Mouse (Mus musculus): ENCODE measurements around the gene 1700061G19Rik. TPM values are rescaled to one million over a fixed set of nuclear protein-coding genes. Genes with fewer than 3 reads are reported as not detected.

1700061G19Rik gene
- total RNA-seq, 1 experiment = 17.3 TPM

GRCm38 (mm10) chr17:56876981-56877380, 1.7 kb downstream of the 1700061G19Rik start:
- in situ Hi-C loops (cut with MboI; ENCODE audit: low sequenced_read_pairs in 2 of 2, unreplicated experiment in 2 of 2) = no loop called here

GRCm38 (mm10) chr17:56877426-56877825, 2.1 kb downstream of the 1700061G19Rik start:
- Histone ChIP-seq H3K4me3 (ENCODE audit: insufficient read depth in 1 of 2, low read depth in 1 of 2, low read length in 2 of 2, poor library complexity in 1 of 2, severe bottlenecking in 1 of 2) (peak overlapping the region in 1 of 2 experiments; percentile 53; a peak in 2 of 4 replicates), H3K9ac (ENCODE audit: insufficient read depth, low read depth, low read length, poor library complexity, severe bottlenecking) (peak overlapping the region; percentile 73), H3K36me3 (ENCODE audit: control insufficient read depth, insufficient read depth, low read length, poor library complexity, severe bottlenecking) (no peaks in the 10 kb centered on the region), H3K4me1 (ENCODE audit: control insufficient read depth in 2 of 2, insufficient read depth in 2 of 2, low read length in 2 of 2, poor library complexity in 1 of 2) (peaks cover 10 to 25% of the 10 kb centered on the region in 2 experiments; a peak in 3 of 4 replicates), H3K9me3 (ENCODE audit: control insufficient read depth, insufficient read depth, low read depth, low read length) (no peaks in the 10 kb centered on the region), H3K27ac (ENCODE audit: insufficient read depth, low read depth, low read length, poor library complexity, severe bottlenecking) (peak overlapping the region; percentile 82)
- DNase-seq (ENCODE audit: low read depth, low spot score) = no peak
- in situ Hi-C loops (cut with MboI; ENCODE audit: low sequenced_read_pairs in 2 of 2, unreplicated experiment in 2 of 2) = no loop called here
- peak; percentile 40; the same call in 1 of the 2 replicates for TF ChIP-seq HCFC1 (IDR thresholded peaks at IDR 0.05; ENCODE audit: borderline replicate concordance, insufficient read depth, low read length)
- TF ChIP-seq MAFK (IDR thresholded peaks at IDR 0.05; ENCODE audit: insufficient read depth, low read depth, low read length) = no peak
- TF ChIP-seq ZNF384 (IDR thresholded peaks at IDR 0.05; ENCODE audit: low read depth, low read length) = no peak

More at GRCm38 (mm10) chr17:56876981-56877380, 1.7 kb downstream of the 1700061G19Rik start:
- Histone ChIP-seq H3K27ac (ENCODE audit: insufficient read depth, low read depth, low read length, poor library complexity, severe bottlenecking) (peak overlapping the region; percentile 82), H3K36me3 (ENCODE audit: control insufficient read depth, insufficient read depth, low read length, poor library complexity, severe bottlenecking) (no peaks in the 10 kb centered on the region), H3K9ac (ENCODE audit: insufficient read depth, low read depth, low read length, poor library complexity, severe bottlenecking) (peak overlapping the region; percentile 73), H3K4me3 (ENCODE audit: insufficient read depth in 1 of 2, low read depth in 1 of 2, low read length in 2 of 2, poor library complexity in 1 of 2, severe bottlenecking in 1 of 2) (peak overlapping the region in 1 of 2 experiments; percentile 53; a peak in 2 of 4 replicates), H3K4me1 (ENCODE audit: control insufficient read depth in 2 of 2, insufficient read depth in 2 of 2, low read length in 2 of 2, poor library complexity in 1 of 2) (peaks cover 10 to 28% of the 10 kb centered on the region in 2 experiments; a peak in 3 of 4 replicates), H3K9me3 (ENCODE audit: control insufficient read depth, insufficient read depth, low read depth, low read length) (no peaks in the 10 kb centered on the region)
- TF ChIP-seq CHD2 (IDR thresholded peaks at IDR 0.05; ENCODE audit: low read depth, low read length) = no peak
- TF ChIP-seq MAFK (IDR thresholded peaks at IDR 0.05; ENCODE audit: insufficient read depth, low read depth, low read length) = peak; percentile 66; the same call in 1 of the 2 replicates
- DNase-seq (ENCODE audit: low read depth, low spot score) = no peak

- peaks cover 11% of the 10 kb centered on the region for H3K36me3 ChIP-seq (ENCODE audit: control insufficient read depth, insufficient read depth, low read length, poor library complexity, severe bottlenecking)
- peak overlapping the region; percentile 38 to 60 for H3K4me3 ChIP-seq (ENCODE audit: insufficient read depth in 1 of 2, low read depth in 1 of 2, low read length in 2 of 2, poor library complexity in 1 of 2, severe bottlenecking in 1 of 2)
- peak overlapping the region; percentile 67; the same call in 1 of the 2 replicates for H3K9ac ChIP-seq (ENCODE audit: insufficient read depth, low read depth, low read length, poor library complexity, severe bottlenecking)
- no peaks in the 10 kb centered on the region for H3K9me3 ChIP-seq (ENCODE audit: control insufficient read depth, insufficient read depth, low read depth, low read length)
- peak; percentile 63 for DNase-seq (ENCODE audit: low read depth, low spot score)
- H3K4me1 ChIP-seq (ENCODE audit: control insufficient read depth in 2 of 2, insufficient read depth in 2 of 2, low read length in 2 of 2, poor library complexity in 1 of 2) = peaks cover 4 to 21% of the 10 kb centered on the region in 2 experiments
- TF ChIP-seq MAFK (IDR thresholded peaks at IDR 0.05; ENCODE audit: insufficient read depth, low read depth, low read length) = no peak
- TF ChIP-seq HCFC1 (IDR thresholded peaks at IDR 0.05; ENCODE audit: borderline replicate concordance, insufficient read depth, low read length) = no peak
- in situ Hi-C loops (cut with MboI; ENCODE audit: low sequenced_read_pairs in 2 of 2, unreplicated experiment in 2 of 2) = no loop called here
- H3K27ac ChIP-seq (ENCODE audit: insufficient read depth, low read depth, low read length, poor library complexity, severe bottlenecking) = peak overlapping the region; percentile 70; the same call in 1 of the 2 replicates
Measured at GRCm38 (mm10) chr17:56883612-56884011, 8.3 kb downstream of the 1700061G19Rik start.

GRCm38 (mm10) chr17:56884331-56884730, 9.1 kb downstream of the 1700061G19Rik start:
- H3K9me3 ChIP-seq (ENCODE audit: control insufficient read depth, insufficient read depth, low read depth, low read length) = no peaks in the 10 kb centered on the region
- TF ChIP-seq ZC3H11A (IDR thresholded peaks at IDR 0.05; ENCODE audit: borderline replicate concordance, low read depth, low read length) (no peak), HCFC1 (IDR thresholded peaks at IDR 0.05; ENCODE audit: borderline replicate concordance, insufficient read depth, low read length) (no peak), ZNF384 (IDR thresholded peaks at IDR 0.05; ENCODE audit: low read depth, low read length) (no peak), MAFK (IDR thresholded peaks at IDR 0.05; ENCODE audit: insufficient read depth, low read depth, low read length) (no peak), CHD2 (IDR thresholded peaks at IDR 0.05; ENCODE audit: low read depth, low read length) (no peak)
- peak overlapping the region; percentile 87; the same call in 1 of the 2 replicates for H3K27ac ChIP-seq (ENCODE audit: insufficient read depth, low read depth, low read length, poor library complexity, severe bottlenecking)
- H3K4me3 ChIP-seq (ENCODE audit: insufficient read depth in 1 of 2, low read depth in 1 of 2, low read length in 2 of 2, poor library complexity in 1 of 2, severe bottlenecking in 1 of 2) = peak overlapping the region in 1 of 2 experiments; percentile 43; a peak in 1 of 4 replicates
- peak overlapping the region; percentile 63; the same call in 1 of the 2 replicates for H3K9ac ChIP-seq (ENCODE audit: insufficient read depth, low read depth, low read length, poor library complexity, severe bottlenecking)
- peaks cover 4 to 19% of the 10 kb centered on the region in 2 experiments for H3K4me1 ChIP-seq (ENCODE audit: control insufficient read depth in 2 of 2, insufficient read depth in 2 of 2, low read length in 2 of 2, poor library complexity in 1 of 2)
- in situ Hi-C loops (cut with MboI; ENCODE audit: low sequenced_read_pairs in 2 of 2, unreplicated experiment in 2 of 2) = no loop called here
- peaks cover 11% of the 10 kb centered on the region for H3K36me3 ChIP-seq (ENCODE audit: control insufficient read depth, insufficient read depth, low read length, poor library complexity, severe bottlenecking)
- DNase-seq (ENCODE audit: low read depth, low spot score) = no peak

GRCm38 (mm10) chr17:56884809-56885208, 9.5 kb downstream of the 1700061G19Rik start:
- Histone ChIP-seq H3K4me3 (ENCODE audit: insufficient read depth in 1 of 2, low read depth in 1 of 2, low read length in 2 of 2, poor library complexity in 1 of 2, severe bottlenecking in 1 of 2) (peak overlapping the region; percentile 6 to 43; a peak in 3 of 4 replicates), H3K27ac (ENCODE audit: insufficient read depth, low read depth, low read length, poor library complexity, severe bottlenecking) (peak overlapping the region; percentile 87), H3K4me1 (ENCODE audit: control insufficient read depth in 2 of 2, insufficient read depth in 2 of 2, low read length in 2 of 2, poor library complexity in 1 of 2) (peaks cover 4 to 19% of the 10 kb centered on the region in 2 experiments), H3K36me3 (ENCODE audit: control insufficient read depth, insufficient read depth, low read length, poor library complexity, severe bottlenecking) (peaks cover 11% of the 10 kb centered on the region), H3K9me3 (ENCODE audit: control insufficient read depth, insufficient read depth, low read depth, low read length) (no peaks in the 10 kb centered on the region), H3K9ac (ENCODE audit: insufficient read depth, low read depth, low read length, poor library complexity, severe bottlenecking) (peak overlapping the region; percentile 63; the same call in 1 of the 2 replicates)
- no peak for DNase-seq (ENCODE audit: low read depth, low spot score)
- in situ Hi-C loops (cut with MboI; ENCODE audit: low sequenced_read_pairs in 2 of 2, unreplicated experiment in 2 of 2) = no loop called here
- TF ChIP-seq ZC3H11A (IDR thresholded peaks at IDR 0.05; ENCODE audit: borderline replicate concordance, low read depth, low read length) (no peak), HCFC1 (IDR thresholded peaks at IDR 0.05; ENCODE audit: borderline replicate concordance, insufficient read depth, low read length) (no peak)
